Mouse (Mus musculus) limb, embryonic 13.5 days (tissue): ENCODE results near the gene Btc. TPM values are rescaled to one million over a fixed set of nuclear protein-coding genes. Genes with fewer than 3 reads are reported as not detected.

ENCODE experiments used
- ATAC-seq: fragments of 200-750 bp; cut with Nextera tagmentation; 2 replicates; pipeline ENCODE4 v1.8.0; 2017; ENCODE audit warnings: low read depth, moderate number of reproducible peaks, moderate TSS enrichment; ENCODE audit not compliant: low FRiP score
- H3K27ac ChIP-seq: fragments of 300-500 bp; sonication (generic); 2 replicates; pipeline ENCODE4 v1.5.1; 2015; ENCODE audit warnings: inconsistent platforms, mild to moderate bottlenecking, moderate library complexity
- H3K27me3 ChIP-seq: fragments of 300-500 bp; sonication (generic); 2 replicates; pipeline ENCODE4 v1.6.1; 2015; ENCODE audit warnings: mild to moderate bottlenecking, inconsistent platforms
- H3K36me3 ChIP-seq: fragments of 300-500 bp; sonication (generic); 2 replicates; pipeline ENCODE4 v1.6.1; 2015; ENCODE audit warnings: inconsistent platforms, mild to moderate bottlenecking, moderate library complexity
- H3K4me1 ChIP-seq: fragments of 300-500 bp; sonication (generic); 2 replicates; pipeline ENCODE4 v1.6.1; 2015; ENCODE audit warnings: inconsistent platforms
- H3K4me2 ChIP-seq: fragments of 300-500 bp; sonication (generic); replicated peaks from 2 replicates; pipeline ENCODE4 v1.6.1; 2015; ENCODE audit warnings: inconsistent platforms, mild to moderate bottlenecking, moderate library complexity
- H3K4me3 ChIP-seq: fragments of 300-500 bp; sonication (generic); 2 replicates; pipeline ENCODE4 v1.5.1; 2015; ENCODE audit warnings: moderate library complexity, mild to moderate bottlenecking, inconsistent platforms
- H3K9ac ChIP-seq: fragments of 300-500 bp; sonication (generic); 2 replicates; pipeline ENCODE4 v1.6.1; 2015; ENCODE audit warnings: mild to moderate bottlenecking, inconsistent platforms
- H3K9me3 ChIP-seq: fragments of 300-500 bp; sonication (generic); 2 replicates; pipeline ENCODE4 v1.6.1; 2016; ENCODE audit warnings: inconsistent platforms
- WGBS: fragments of 180-500 bp; shearing (Covaris S2); methylation state at CpG from one replicate; pipeline ENCODE4 v1.1.7; 2015; 5-methylcytosine and 5-hydroxymethylcytosine counted together
- polyA plus RNA-seq: library from polyadenylated mRNA; unstranded; fragments of >200 nt; fragmentation: Nextera tagmentation; extraction: Ambion mirVana; gene quantifications from 2 replicates; pipeline ENCODE4 v1.2.1, GENCODE M21; 2015

Btc gene
- polyA plus RNA-seq, 1 experiment from 2014 or later: 2.2 TPM

- Histone ChIP-seq H3K9me3 (no peaks in the 10 kb centered on the region), H3K9ac (no peak overlapping the region), H3K36me3 (no peaks in the 10 kb centered on the region), H3K4me3 (no peak overlapping the region), H3K4me2 (no peak overlapping the region), H3K4me1 (no peaks in the 10 kb centered on the region), H3K27ac (no peak overlapping the region), H3K27me3 (no peaks in the 10 kb centered on the region)
- 57% methylated on average over 7 of the region's 7 CpGs for WGBS
- ATAC-seq: no peak
These were observed 94.2 kb downstream of the Btc start for GRCm38 (mm10) chr5:91308576-91308975.

GRCm38 (mm10) chr5:91307907-91308306 lies 94.9 kb downstream of the Btc start:
- no peaks in the 10 kb centered on the region for H3K27me3 ChIP-seq
- ATAC-seq: no peak
- 24% methylated on average over 1 of the region's 1 CpGs for WGBS

More at GRCm38 (mm10) chr5:91307907-91308306, 94.9 kb downstream of the Btc start:
- H3K4me2 ChIP-seq: no peak overlapping the region
- no peak overlapping the region for H3K27ac ChIP-seq
- H3K9ac ChIP-seq: no peak overlapping the region
- H3K9me3 ChIP-seq: no peaks in the 10 kb centered on the region
- H3K4me1 ChIP-seq: no peaks in the 10 kb centered on the region
- no peak overlapping the region for H3K4me3 ChIP-seq
- no peaks in the 10 kb centered on the region for H3K36me3 ChIP-seq

Other genes starting within 250 kb of the Btc start
- gene Parm1, start 114.6 kb upstream of the Btc start, polyA plus RNA-seq: 23.1 and 26.8 TPM in 2 replicates